ENCODE assay signal across 31 mouse cellular contexts in the genomic region with DNA sequence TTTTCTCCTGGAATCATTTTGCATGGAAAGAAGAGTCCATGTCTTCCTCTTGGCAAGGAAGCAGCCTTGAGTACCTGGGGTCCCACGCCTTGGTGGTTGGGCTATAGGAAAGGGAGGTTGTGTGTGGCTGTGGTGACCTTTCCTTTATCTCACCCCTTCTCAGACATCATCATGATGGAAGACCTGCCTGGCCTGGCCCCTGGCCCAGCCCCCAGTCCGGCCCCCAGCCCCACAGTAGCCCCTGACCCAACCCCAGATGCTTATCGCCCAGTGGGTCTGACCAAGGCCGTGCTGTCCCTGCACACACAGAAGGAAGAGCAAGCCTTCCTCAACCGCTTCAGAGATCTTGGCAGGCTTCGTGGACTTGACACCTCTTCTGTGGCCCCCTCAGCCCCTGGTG. TPM values are rescaled to one million over a fixed set of nuclear protein-coding genes. Genes with fewer than 3 reads are reported as not detected.
DNase-seq lines count a peak whose midpoint lies in the region; ATAC-seq and TF ChIP-seq lines count a peak whose summit lies in the region.
"Had no signal": no experiment of that assay in that cellular context is flagged by ENCODE, and none has a peak within 500 bp of the region (broad histone marks: within the 10 kb centered on the region; RNA-seq: fewer than 3 reads in every experiment).

No protein-coding gene starts in this region.

- intact Hi-C loops in heart, adult 2 months (cut with DNase I): loop anchor here (10.0 kb wide), 1 partner anchor 300 kb away; no protein-coding TSS in a partner anchor

- no peak overlapping the region for H3K9ac ChIP-seq in heart, adult 2 months (ENCODE audit: low read depth, low read length)
- H3K9ac ChIP-seq in liver, postnatal 0 days (replicated peaks): no peak overlapping the region
- no peak overlapping the region for H3K9ac ChIP-seq in liver, embryonic 11.5 days (ENCODE audit: low read depth, low read length)
- H3K9ac ChIP-seq: embryonic facial prominence, embryonic 12.5 days; heart, embryonic 15.5 days; hindbrain, embryonic 12.5 days; limb, embryonic 13.5 days; liver, embryonic 12.5 days; midbrain, embryonic 12.5 days had no signal

- H3K4me2 ChIP-seq in liver, postnatal 0 days (ENCODE audit: low read depth, low read length): no peak overlapping the region
- H3K4me2 ChIP-seq in liver, embryonic 11.5 days: no peak overlapping the region
- H3K4me2 ChIP-seq: embryonic facial prominence, embryonic 12.5 days; heart, embryonic 15.5 days; hindbrain, embryonic 12.5 days; limb, embryonic 13.5 days; liver, embryonic 12.5 days; midbrain, embryonic 12.5 days had no signal

- peaks cover 6% of the 10 kb centered on the region for H3K36me3 ChIP-seq in heart, adult 2 months (ENCODE audit: control insufficient read depth, insufficient read depth, low read length)
- H3K36me3 ChIP-seq in liver, postnatal 0 days (replicated peaks; ENCODE audit: insufficient read depth, low read length): peaks cover 95% of the 10 kb centered on the region
- H3K36me3 ChIP-seq in liver, embryonic 11.5 days (ENCODE audit: control insufficient read depth, insufficient read depth, low read length): peaks cover 39% of the 10 kb centered on the region

- 84% methylated on average over 6 of the region's 6 CpGs for WGBS in heart, adult 2 months
- 81% methylated on average over 6 of the region's 6 CpGs for WGBS in liver, postnatal 0 days (ENCODE audit: insufficient replicate concordance)
- 87% methylated on average over 6 of the region's 6 CpGs for WGBS in liver, embryonic 11.5 days

- TF ChIP-seq CTCF in heart, adult 2 months (IDR thresholded peaks at IDR 0.05): no peak
- TF ChIP-seq CTCF in liver, postnatal 0 days (IDR thresholded peaks at IDR 0.05; ENCODE audit: low read depth): no peak

- peaks cover 4% of the 10 kb centered on the region for H3K4me1 ChIP-seq in heart, adult 2 months (ENCODE audit: control insufficient read depth, insufficient read depth, low read length)
- H3K4me1 ChIP-seq in liver, postnatal 0 days (ENCODE audit: insufficient read depth): peaks cover 7% of the 10 kb centered on the region
- peaks cover 13% of the 10 kb centered on the region for H3K4me1 ChIP-seq in liver, embryonic 11.5 days (replicated peaks; ENCODE audit: control insufficient read depth, insufficient read depth, low read length)

- no peak for TF ChIP-seq POLR2A in heart, adult 2 months (IDR thresholded peaks at IDR 0.05; ENCODE audit: insufficient read depth, low read depth, low read length)

- TF ChIP-seq EP300 in heart, adult 2 months (IDR thresholded peaks at IDR 0.05; ENCODE audit: insufficient read depth, low read depth, low read length): no peak
- no peak for TF ChIP-seq EP300 in liver, postnatal 0 days (IDR thresholded peaks at IDR 0.05; ENCODE audit: low read depth)

- H3K27me3 ChIP-seq in heart, adult 2 months (ENCODE audit: control insufficient read depth, insufficient read depth, low read length): no peaks in the 10 kb centered on the region
- no peaks in the 10 kb centered on the region for H3K27me3 ChIP-seq in liver, postnatal 0 days (ENCODE audit: insufficient read depth, low read length)
- no peaks in the 10 kb centered on the region for H3K27me3 ChIP-seq in liver, embryonic 11.5 days (replicated peaks; ENCODE audit: control insufficient read depth, insufficient read depth, low read length)
- H3K27me3 ChIP-seq: CH12.LX; embryonic facial prominence, embryonic 12.5 days; heart, embryonic 15.5 days; hindbrain, embryonic 12.5 days; limb, embryonic 13.5 days; liver, embryonic 12.5 days; megakaryocyte, embryonic 14.5 days; midbrain, embryonic 12.5 days had no signal

- no peak for ATAC-seq in liver, postnatal 0 days
- no peak for ATAC-seq in liver, embryonic 11.5 days (replicated peaks; ENCODE audit: low FRiP score)
- ATAC-seq: activated CD4-positive, CD25-positive, alpha-beta regulatory T cell, adult 4 months; intestine, postnatal 0 days; liver, embryonic 12.5 days; lung, postnatal 0 days had no signal

- H3K27ac ChIP-seq in heart, adult 2 months: no peak overlapping the region
- no peak overlapping the region for H3K27ac ChIP-seq in liver, postnatal 0 days (ENCODE audit: low read depth)
- no peak overlapping the region for H3K27ac ChIP-seq in liver, embryonic 11.5 days (ENCODE audit: low read depth, low read length)
- H3K27ac ChIP-seq: embryonic facial prominence, embryonic 12.5 days; heart, embryonic 15.5 days; hindbrain, embryonic 12.5 days; limb, embryonic 13.5 days; liver, embryonic 12.5 days; midbrain, embryonic 12.5 days had no signal

- H3K9me3 ChIP-seq in liver, postnatal 0 days (ENCODE audit: low read length): no peaks in the 10 kb centered on the region
- no peaks in the 10 kb centered on the region for H3K9me3 ChIP-seq in liver, embryonic 11.5 days (ENCODE audit: control insufficient read depth, low read length)
- H3K9me3 ChIP-seq: embryonic facial prominence, embryonic 12.5 days; heart, embryonic 15.5 days; hindbrain, embryonic 12.5 days; limb, embryonic 13.5 days; liver, embryonic 12.5 days; megakaryocyte, embryonic 14.5 days; midbrain, embryonic 12.5 days had no signal

- peak; percentile 14 to 33 for DNase-seq in adrenal gland, adult (ENCODE audit: inconsistent age in 2 of 2, low spot score in 1 of 2)
- no peak for DNase-seq in adrenal gland, postnatal 36 days
- peak; percentile 92 for DNase-seq in heart, adult 11 months
- no peak for DNase-seq in heart, adult 2 months
- peak; percentile 11 for DNase-seq in liver, postnatal 0 days
- DNase-seq in liver, embryonic 11.5 days (ENCODE audit: low spot score): no peak
- peak; percentile 41 for DNase-seq in testis, postnatal 10 days (ENCODE audit: low spot score)
- DNase-seq: adrenal gland, adult 8-10 months; embryo, embryonic 11 days; gastrocnemius, postnatal 14 days; kidney, adult 9 months; kidney, postnatal 14 days; layer of hippocampus, adult 9-11 months; lung, adult 18-20 months; thymus, postnatal 14 days had no signal

- peaks cover 2% of the 10 kb centered on the region for H3K79me2 ChIP-seq in heart, adult 2 months (replicated peaks; ENCODE audit: control insufficient read depth, insufficient read depth, low read length)

- H3K4me3 ChIP-seq in heart, adult 2 months: no peak overlapping the region
- H3K4me3 ChIP-seq in liver, postnatal 0 days (ENCODE audit: low read depth, low read length): no peak overlapping the region
- no peak overlapping the region for H3K4me3 ChIP-seq in liver, embryonic 11.5 days (ENCODE audit: low read depth, low read length)
- H3K4me3 ChIP-seq: embryonic facial prominence, embryonic 12.5 days; heart, embryonic 15.5 days; hindbrain, embryonic 12.5 days; limb, embryonic 13.5 days; liver, embryonic 12.5 days; midbrain, embryonic 12.5 days had no signal

RNA-seq across cellular contexts. Expression of gene Per1, which starts 10.2 kb away (rescaled TPM):
- total RNA-seq in adrenal gland, postnatal 36 days (2021): 100 to 1,000 TPM; 112 to 153 TPM
- total RNA-seq in heart, adult 2 months (2021): 10 to 100 TPM; 44.4 to 79.8 TPM
- 18.0 and 36.4 TPM in 2 replicates for polyA plus RNA-seq in heart, adult 2 months (2012; rRNA removed)
- polyA plus RNA-seq in liver, postnatal 0 days (2015; fragmentation: Nextera tagmentation; extraction: Ambion mirVana): 3.0 and 8.2 TPM in 2 replicates
- polyA plus RNA-seq in liver, embryonic 11.5 days (2014; fragmentation: Nextera tagmentation; extraction: Ambion mirVana): 6.2 and 6.6 TPM in 2 replicates

RNA-seq across cellular contexts. Expression of gene Hes7, which starts 15.0 kb away (rescaled TPM):
- total RNA-seq in adrenal gland, postnatal 36 days (2021): under 1 TPM; 0.17 to 0.26 TPM
- total RNA-seq in heart, adult 2 months (2021): under 1 TPM in 1 of 2 experiments, not detected in 1; 0.11 TPM
- 0.10 TPM in 1 of 2 replicates, not detected in the other for polyA plus RNA-seq in heart, adult 2 months (2012; rRNA removed)
- 0.07 and 0.15 TPM in 2 replicates for polyA plus RNA-seq in liver, postnatal 0 days (2015; fragmentation: Nextera tagmentation; extraction: Ambion mirVana)
- 0.55 and 0.59 TPM in 2 replicates for polyA plus RNA-seq in liver, embryonic 11.5 days (2014; fragmentation: Nextera tagmentation; extraction: Ambion mirVana)
- total RNA-seq: ES-E14 had no signal
- polyA plus RNA-seq: activated CD4-positive, CD25-positive, alpha-beta regulatory T cell, adult 4 months had no signal

RNA-seq across cellular contexts. Expression of gene Vamp2, which starts 16.9 kb away (rescaled TPM):
- total RNA-seq in adrenal gland, postnatal 36 days (2021): 100 to 1,000 TPM; 116 to 130 TPM
- total RNA-seq in heart, adult 2 months (2021): 10 to 100 TPM; 63.4 to 70.8 TPM
- polyA plus RNA-seq in heart, adult 2 months (2012; rRNA removed): 83.0 and 90.0 TPM in 2 replicates
- polyA plus RNA-seq in liver, postnatal 0 days (2015; fragmentation: Nextera tagmentation; extraction: Ambion mirVana): 13.6 and 14.2 TPM in 2 replicates
- polyA plus RNA-seq in liver, embryonic 11.5 days (2014; fragmentation: Nextera tagmentation; extraction: Ambion mirVana): 47.2 and 56.0 TPM in 2 replicates

RNA-seq across cellular contexts. Expression of gene 9130213A22Rik, which starts 17.2 kb away (rescaled TPM):
- total RNA-seq in adrenal gland, postnatal 36 days (2021): under 1 TPM; 0.50 to 0.76 TPM
- total RNA-seq in heart, adult 2 months (2021): under 1 TPM; 0.21 to 0.23 TPM
- polyA plus RNA-seq in heart, adult 2 months (2012; rRNA removed): 0.82 and 1.00 TPM in 2 replicates
- 0.06 and 0.07 TPM in 2 replicates for polyA plus RNA-seq in liver, postnatal 0 days (2015; fragmentation: Nextera tagmentation; extraction: Ambion mirVana)
- 0.10 and 0.22 TPM in 2 replicates for polyA plus RNA-seq in liver, embryonic 11.5 days (2014; fragmentation: Nextera tagmentation; extraction: Ambion mirVana)
- total RNA-seq: CH12.LX, ES-E14 had no signal
- polyA plus RNA-seq: activated CD4-positive, CD25-positive, alpha-beta regulatory T cell, adult 4 months; neural tube, embryonic 11.5 days had no signal

RNA-seq across cellular contexts. Expression of gene Aloxe3, which starts 20.5 kb away (rescaled TPM):
- total RNA-seq in adrenal gland, postnatal 36 days (2021): 1 to 10 TPM in 1 of 2 experiments, under 1 TPM in 1; 0.63 to 1.1 TPM
- under 1 TPM; 0.05 to 0.07 TPM for total RNA-seq in heart, adult 2 months (2021)
- polyA plus RNA-seq in heart, adult 2 months (2012; rRNA removed): 0.16 TPM in 1 of 2 replicates, not detected in the other
- polyA plus RNA-seq in liver, postnatal 0 days (2015; fragmentation: Nextera tagmentation; extraction: Ambion mirVana): 0.14 and 0.18 TPM in 2 replicates
- polyA plus RNA-seq in liver, embryonic 11.5 days (2014; fragmentation: Nextera tagmentation; extraction: Ambion mirVana): 0.48 TPM in 1 of 2 replicates, not detected in the other
- total RNA-seq: gastrocnemius, postnatal 14 days; heart, adult 18-20 months; heart, postnatal 25 days; neutrophil, adult 5-6 weeks had no signal
- polyA plus RNA-seq: liver, embryonic 12.5 days had no signal

Comparison
In these comparisons a context has a peak if more than half of its experiments do, and no peak if none do; other contexts are left out.
1. DNase-seq: peak in adrenal gland, adult (2 of 2), heart, adult 11 months (single experiment), liver, postnatal 0 days (single experiment) and testis, postnatal 10 days (single experiment); none in adrenal gland, postnatal 36 days (0 of 2), heart, adult 2 months (0 of 2) and liver, embryonic 11.5 days (single experiment).